Mouse (Mus musculus): ENCODE measurements at regions not wholly inside any gene's neighbourhood (a gene's known extent, or its start where the extent isn't known, plus 50 kb on each side); places are given as distances from the start of the nearest gene placed in this dataset.

DNA sequence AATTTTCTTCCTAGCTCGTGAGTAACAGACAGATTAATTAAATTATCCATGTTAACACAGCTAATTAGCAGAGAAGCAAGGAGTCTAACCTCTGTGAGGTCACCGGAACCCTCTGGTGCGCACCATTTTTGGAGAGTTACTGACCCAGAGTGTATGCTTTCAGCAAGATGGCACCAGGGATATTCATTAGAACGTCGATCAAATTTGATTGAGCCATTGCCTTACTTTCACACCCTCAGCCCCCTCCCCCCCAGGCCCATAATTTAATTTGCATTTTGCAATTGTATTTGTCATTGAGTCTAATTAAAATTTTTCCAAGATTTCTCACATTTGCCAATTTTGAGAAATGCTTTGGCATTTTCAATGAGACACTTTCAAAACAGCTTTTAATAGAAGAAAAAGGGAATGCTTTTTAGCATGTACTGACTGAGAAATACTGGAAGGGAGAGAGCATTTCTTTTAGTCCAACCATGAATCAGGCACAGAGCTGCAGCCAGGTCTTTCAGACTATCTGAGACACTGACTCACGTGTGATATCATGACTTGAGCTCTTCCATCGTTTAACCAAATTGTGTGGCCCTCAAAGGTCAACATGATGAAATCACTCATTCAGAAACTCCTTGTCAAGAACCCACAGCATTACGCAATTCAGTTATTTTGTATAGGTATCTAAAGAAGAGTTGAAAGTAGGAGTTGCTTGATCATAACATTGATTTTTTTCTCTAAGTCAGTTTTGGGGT is 198.6 kb downstream of the Fam198b start:
- Histone ChIP-seq H3K79me2 (replicated peaks; ENCODE audit: control insufficient read depth, extremely low read depth, insufficient read depth, poor library complexity, severe bottlenecking) (no peaks in the 10 kb centered on the region), H3K4me1 (ENCODE audit: control insufficient read depth in 1 of 2, insufficient read depth in 2 of 2) (peaks cover 0 to 3% of the 10 kb centered on the region in 2 experiments; a peak in 2 of 4 replicates), H3K27ac (ENCODE audit: insufficient read depth, low read depth) (no peak overlapping the region), H3K9me3 (replicated peaks; ENCODE audit: low read length) (peaks cover 2% of the 10 kb centered on the region), H3K9ac (ENCODE audit: insufficient read depth, low read depth) (no peak overlapping the region), H3K4me2 (ENCODE audit: insufficient read depth, low read depth, poor library complexity, severe bottlenecking) (no peak overlapping the region), H3K36me3 (replicated peaks in 1 of 2; ENCODE audit: control insufficient read depth in 1 of 2, insufficient read depth in 1 of 2, low read length in 1 of 2) (no peaks in the 10 kb centered on the region), H3K4me3 (replicated peaks in 1 of 3; ENCODE audit: low read depth in 2 of 3, low read length in 2 of 3, poor library complexity in 1 of 3) (no peak overlapping the region), H3K27me3 (replicated peaks) (no peaks in the 10 kb centered on the region)
- in situ Hi-C loops (cut with MboI; ENCODE audit: low pct_ligation_motif_present, low pct_unique_long_range_greater_than_20kb, low sequenced_read_pairs) (no loop called here), dilution Hi-C loops (cut with MboI; ENCODE audit: extremely low pct_ligation_motif_present, extremely low pct_unique_long_range_greater_than_20kb, low sequenced_read_pairs) (no loop called here)
- no peak for TF ChIP-seq CHD2 (IDR thresholded peaks at IDR 0.05; ENCODE audit: low read length)
- no peak for TF ChIP-seq USF2 (conservative IDR thresholded peaks at IDR 0.05; ENCODE audit: low read depth, low read length)
- DNase-seq (ENCODE audit: extremely low read depth): no peak

DNA sequence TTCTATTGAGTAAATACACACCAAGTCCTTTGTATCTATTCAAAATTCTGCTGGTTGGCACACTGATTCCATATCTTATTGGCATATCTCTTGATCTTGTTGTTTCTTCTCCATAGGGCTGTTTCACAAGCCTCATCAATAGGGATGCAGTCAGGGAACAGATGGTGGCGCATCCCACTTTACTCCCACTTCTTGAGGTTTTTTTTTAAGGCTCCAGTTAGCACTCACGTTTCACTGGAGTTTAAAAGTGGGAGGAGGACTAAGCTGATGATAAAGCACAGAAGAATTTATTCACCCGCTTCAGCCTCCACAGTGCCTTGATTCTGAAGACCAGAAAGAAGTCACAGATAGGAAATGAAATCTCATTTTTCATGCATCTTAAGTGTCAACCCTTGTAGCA is 199.8 kb downstream of the Fam198b start:
- Histone ChIP-seq H3K27ac (ENCODE audit: insufficient read depth, low read depth) (no peak overlapping the region), H3K4me1 (ENCODE audit: control insufficient read depth in 1 of 2, insufficient read depth in 2 of 2) (peaks cover 0 to 3% of the 10 kb centered on the region in 2 experiments; a peak in 2 of 4 replicates), H3K27me3 (replicated peaks) (no peaks in the 10 kb centered on the region), H3K79me2 (replicated peaks; ENCODE audit: control insufficient read depth, extremely low read depth, insufficient read depth, poor library complexity, severe bottlenecking) (no peaks in the 10 kb centered on the region), H3K9me3 (replicated peaks; ENCODE audit: low read length) (no peaks in the 10 kb centered on the region), H3K9ac (ENCODE audit: insufficient read depth, low read depth) (no peak overlapping the region), H3K4me3 (replicated peaks in 1 of 3; ENCODE audit: low read depth in 2 of 3, low read length in 2 of 3, poor library complexity in 1 of 3) (no peak overlapping the region), H3K36me3 (replicated peaks in 1 of 2; ENCODE audit: control insufficient read depth in 1 of 2, insufficient read depth in 1 of 2, low read length in 1 of 2) (no peaks in the 10 kb centered on the region), H3K4me2 (ENCODE audit: insufficient read depth, low read depth, poor library complexity, severe bottlenecking) (no peak overlapping the region)
- TF ChIP-seq POLR2AphosphoS2 (IDR thresholded peaks at IDR 0.05; ENCODE audit: low read depth, low read length) (no peak), CHD1 (IDR thresholded peaks at IDR 0.05; ENCODE audit: low read depth, low read length) (no peak), E2F4 (IDR thresholded peaks at IDR 0.05; ENCODE audit: insufficient replicate concordance, low read depth, low read length) (no peak), TBP (conservative IDR thresholded peaks at IDR 0.05; ENCODE audit: low read depth, low read length) (no peak), EP300 (IDR thresholded peaks at IDR 0.05; ENCODE audit: low read length) (no peak), SIN3A (IDR thresholded peaks at IDR 0.05; ENCODE audit: low read length) (no peak)
- DNase-seq (ENCODE audit: extremely low read depth): no peak
- in situ Hi-C loops (cut with MboI; ENCODE audit: low pct_ligation_motif_present, low pct_unique_long_range_greater_than_20kb, low sequenced_read_pairs) (no loop called here), dilution Hi-C loops (cut with MboI; ENCODE audit: extremely low pct_ligation_motif_present, extremely low pct_unique_long_range_greater_than_20kb, low sequenced_read_pairs) (no loop called here)

DNA sequence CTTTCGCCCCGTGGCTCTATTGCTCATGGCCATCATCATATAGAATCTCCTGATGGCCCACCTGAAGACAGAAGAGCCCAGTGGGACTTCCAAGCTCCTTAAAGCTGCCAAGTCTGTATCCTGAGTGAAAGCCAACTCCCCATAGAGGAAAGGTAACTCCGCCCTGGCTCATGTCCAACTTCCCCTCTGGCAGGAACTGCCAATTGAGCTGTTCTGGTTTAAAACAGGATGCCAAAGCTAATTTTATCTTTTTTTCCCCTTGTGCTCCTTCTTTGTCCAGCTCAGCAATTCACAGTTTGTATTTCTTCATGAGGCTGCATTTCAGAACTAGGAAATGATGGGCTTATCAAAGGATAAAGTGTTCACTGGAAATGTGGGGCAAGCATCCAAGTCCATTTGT is 215.3 kb downstream of the Fam198b start:
- dilution Hi-C loops (cut with MboI; ENCODE audit: extremely low pct_ligation_motif_present, extremely low pct_unique_long_range_greater_than_20kb, low sequenced_read_pairs) (no loop called here), in situ Hi-C loops (cut with MboI; ENCODE audit: low pct_ligation_motif_present, low pct_unique_long_range_greater_than_20kb, low sequenced_read_pairs) (no loop called here)
- H3K9ac ChIP-seq (ENCODE audit: insufficient read depth, low read depth): no peak overlapping the region
- H3K27ac ChIP-seq (ENCODE audit: insufficient read depth, low read depth): no peak overlapping the region
- no peak overlapping the region for H3K4me3 ChIP-seq (replicated peaks in 1 of 3; ENCODE audit: low read depth in 2 of 3, low read length in 2 of 3, poor library complexity in 1 of 3)
- H3K9me3 ChIP-seq (replicated peaks; ENCODE audit: low read length): no peaks in the 10 kb centered on the region
- TF ChIP-seq MEF2A (IDR thresholded peaks at IDR 0.05; ENCODE audit: borderline replicate concordance, low read depth, low read length) (no peak), MYC (IDR thresholded peaks at IDR 0.05; ENCODE audit: low read depth, low read length) (no peak), POLR2AphosphoS2 (IDR thresholded peaks at IDR 0.05; ENCODE audit: low read depth, low read length) (no peak), RAD21 (IDR thresholded peaks at IDR 0.05; ENCODE audit: low read depth, low read length) (no peak)
- no peak for DNase-seq (ENCODE audit: extremely low read depth)
- H3K36me3 ChIP-seq (replicated peaks in 1 of 2; ENCODE audit: control insufficient read depth in 1 of 2, insufficient read depth in 1 of 2, low read length in 1 of 2): no peaks in the 10 kb centered on the region
- H3K27me3 ChIP-seq (replicated peaks): no peaks in the 10 kb centered on the region
- H3K4me1 ChIP-seq (ENCODE audit: control insufficient read depth in 1 of 2, insufficient read depth in 2 of 2): no peaks in the 10 kb centered on the region
- no peaks in the 10 kb centered on the region for H3K79me2 ChIP-seq (replicated peaks; ENCODE audit: control insufficient read depth, extremely low read depth, insufficient read depth, poor library complexity, severe bottlenecking)
- H3K4me2 ChIP-seq (ENCODE audit: insufficient read depth, low read depth, poor library complexity, severe bottlenecking): no peak overlapping the region
